Mouse (Mus musculus) midbrain, embryonic 12.5 days (tissue): ENCODE measurements around the gene Mboat2. TPM values are rescaled to one million over a fixed set of nuclear protein-coding genes. Genes with fewer than 3 reads are reported as not detected.

Experiments
- ATAC-seq: fragments of 200-750 bp; cut with Nextera tagmentation; 2 replicates; pipeline ENCODE4 v1.8.0; 2017; ENCODE audit warnings: low read depth, moderate TSS enrichment, moderate library complexity; ENCODE audit not compliant: low FRiP score
- H3K27ac ChIP-seq: fragments of 300-500 bp; sonication (generic); replicated peaks from 2 replicates; pipeline ENCODE4 v1.5.1; 2016; ENCODE audit warnings: mild to moderate bottlenecking
- H3K27me3 ChIP-seq: fragments of 300-500 bp; sonication (generic); 2 replicates; pipeline ENCODE4 v1.6.1; 2016; ENCODE audit warnings: mild to moderate bottlenecking
- H3K36me3 ChIP-seq: fragments of 300-500 bp; sonication (generic); 2 replicates; pipeline ENCODE4 v1.6.1; 2016
- H3K4me1 ChIP-seq: fragments of 300-500 bp; sonication (generic); 2 replicates; pipeline ENCODE4 v1.6.1; 2016
- H3K4me2 ChIP-seq: fragments of 300-500 bp; sonication (generic); replicated peaks from 2 replicates; pipeline ENCODE4 v1.6.1; 2016; ENCODE audit warnings: mild to moderate bottlenecking, moderate library complexity
- H3K4me3 ChIP-seq: fragments of 300-500 bp; sonication (generic); 2 replicates; pipeline ENCODE4 v1.5.1; 2016; ENCODE audit warnings: mild to moderate bottlenecking
- H3K9ac ChIP-seq: fragments of 300-500 bp; sonication (generic); replicated peaks from 2 replicates; pipeline ENCODE4 v1.6.1; 2016; ENCODE audit warnings: mild to moderate bottlenecking, moderate library complexity
- H3K9me3 ChIP-seq: fragments of 300-500 bp; sonication (generic); 2 replicates; pipeline ENCODE4 v1.6.1; 2016; ENCODE audit warnings: mild to moderate bottlenecking
- WGBS: fragments of 180-500 bp; shearing (Covaris S2); methylation state at CpG from one replicate; pipeline ENCODE4 v1.1.7; 2016; 5-methylcytosine and 5-hydroxymethylcytosine counted together
- polyA plus RNA-seq: library from polyadenylated mRNA; unstranded; fragments of >200 nt; fragmentation: Nextera tagmentation; extraction: Ambion mirVana; gene quantifications from 2 replicates; pipeline ENCODE4 v1.2.1, GENCODE M21; 2016

Gene Mboat2
- 66.7 and 69.5 TPM in 2 replicates for polyA plus RNA-seq

GRCm38 (mm10) chr12:24830766-24831152, at the start of gene Mboat2:
Gene Mboat2 (plus strand): TSS chr12:24830879.
- no peaks in the 10 kb centered on the region for H3K9me3 ChIP-seq
- no peak for ATAC-seq
- peak within 1 kb of the TSS; percentile 96 for H3K9ac ChIP-seq
- 0 out of 2 replicates have a peak, but pooled peaks cover 4% of the 10 kb centered on the region for H3K36me3 ChIP-seq
- peak within 1 kb of the TSS; percentile 70 for H3K4me3 ChIP-seq
- WGBS: under 1% methylated on average over 24 of the region's 24 CpGs
- H3K4me1 ChIP-seq: peaks cover 34% of the 10 kb centered on the region
- peak within 1 kb of the TSS; percentile 99 for H3K27ac ChIP-seq
- H3K27me3 ChIP-seq: no peaks in the 10 kb centered on the region
- H3K4me2 ChIP-seq: peak within 1 kb of the TSS; percentile 79

GRCm38 (mm10) chr12:24783735-24784134, 46.9 kb upstream of the Mboat2 start:
- no peak overlapping the region for H3K4me2 ChIP-seq
- 82% methylated on average over 4 of the region's 4 CpGs for WGBS
- no peaks in the 10 kb centered on the region for H3K9me3 ChIP-seq
- H3K27ac ChIP-seq: no peak overlapping the region
- ATAC-seq: no peak
- H3K27me3 ChIP-seq: no peaks in the 10 kb centered on the region; the same call in 1 of the 2 replicates
- no peak overlapping the region for H3K4me3 ChIP-seq
- no peak overlapping the region for H3K9ac ChIP-seq
- 0 out of 2 replicates have a peak, but pooled peaks cover 5% of the 10 kb centered on the region for H3K4me1 ChIP-seq
- H3K36me3 ChIP-seq: no peaks in the 10 kb centered on the region

- Histone ChIP-seq H3K4me1 (0 out of 2 replicates have a peak, but pooled peaks cover 5% of the 10 kb centered on the region), H3K9me3 (no peaks in the 10 kb centered on the region), H3K4me3 (no peak overlapping the region), H3K36me3 (no peaks in the 10 kb centered on the region), H3K27me3 (no peaks in the 10 kb centered on the region; the same call in 1 of the 2 replicates), H3K9ac (no peak overlapping the region), H3K27ac (no peak overlapping the region), H3K4me2 (no peak overlapping the region)
- ATAC-seq: no peak
- 69% methylated on average over 5 of the region's 5 CpGs for WGBS
Observed at GRCm38 (mm10) chr12:24785882-24786281, 44.8 kb upstream of the Mboat2 start.

- 0 out of 2 replicates have a peak, but pooled peaks cover 5% of the 10 kb centered on the region for H3K4me1 ChIP-seq
- no peak overlapping the region for H3K27ac ChIP-seq
- H3K4me3 ChIP-seq: no peak overlapping the region
- no peaks in the 10 kb centered on the region for H3K36me3 ChIP-seq
- no peaks in the 10 kb centered on the region; the same call in 1 of the 2 replicates for H3K27me3 ChIP-seq
- WGBS: 11% methylated on average over 4 of the region's 4 CpGs
- no peak overlapping the region for H3K4me2 ChIP-seq
- no peak for ATAC-seq
- no peak overlapping the region for H3K9ac ChIP-seq
- H3K9me3 ChIP-seq: no peaks in the 10 kb centered on the region
Observed at GRCm38 (mm10) chr12:24786316-24786715, 44.4 kb upstream of the Mboat2 start.

- Histone ChIP-seq H3K9me3 (no peaks in the 10 kb centered on the region), H3K36me3 (no peaks in the 10 kb centered on the region), H3K4me3 (no peak overlapping the region), H3K4me1 (0 out of 2 replicates have a peak, but pooled peaks cover 5% of the 10 kb centered on the region), H3K27me3 (no peaks in the 10 kb centered on the region), H3K27ac (no peak overlapping the region), H3K4me2 (no peak overlapping the region), H3K9ac (no peak overlapping the region)
- ATAC-seq: no peak
- 77% methylated on average over 1 of the region's 1 CpGs for WGBS
Observed at GRCm38 (mm10) chr12:24789659-24790058, 41.0 kb upstream of the Mboat2 start.

- Histone ChIP-seq H3K27me3 (no peaks in the 10 kb centered on the region), H3K9me3 (no peaks in the 10 kb centered on the region), H3K4me2 (no peak overlapping the region), H3K4me3 (no peak overlapping the region), H3K36me3 (no peaks in the 10 kb centered on the region), H3K4me1 (no peaks in the 10 kb centered on the region), H3K9ac (no peak overlapping the region), H3K27ac (no peak overlapping the region)
- no peak for ATAC-seq
- 46% methylated on average over 1 of the region's 1 CpGs for WGBS
Observed at GRCm38 (mm10) chr12:24811230-24811629, 19.4 kb upstream of the Mboat2 start.

GRCm38 (mm10) chr12:24811906-24812305, 18.8 kb upstream of the Mboat2 start:
- WGBS: 84% methylated on average over 4 of the region's 4 CpGs
- Histone ChIP-seq H3K4me2 (no peak overlapping the region), H3K36me3 (no peaks in the 10 kb centered on the region), H3K27ac (no peak overlapping the region), H3K27me3 (no peaks in the 10 kb centered on the region), H3K4me1 (no peaks in the 10 kb centered on the region), H3K9me3 (no peaks in the 10 kb centered on the region), H3K9ac (no peak overlapping the region), H3K4me3 (no peak overlapping the region)
- ATAC-seq: no peak

GRCm38 (mm10) chr12:24822831-24823230, 7.8 kb upstream of the Mboat2 start:
- Histone ChIP-seq H3K9ac (no peak overlapping the region), H3K27me3 (no peaks in the 10 kb centered on the region), H3K27ac (no peak overlapping the region), H3K4me1 (0 out of 2 replicates have a peak, but pooled peaks cover 2% of the 10 kb centered on the region), H3K36me3 (0 out of 2 replicates have a peak, but pooled peaks cover 7% of the 10 kb centered on the region), H3K9me3 (no peaks in the 10 kb centered on the region), H3K4me2 (no peak overlapping the region), H3K4me3 (no peak overlapping the region)
- no peak for ATAC-seq
- WGBS: 86% methylated on average over 2 of the region's 2 CpGs

GRCm38 (mm10) chr12:24823636-24824354, 6.9 kb upstream of the Mboat2 start:
- no peak overlapping the region for H3K9ac ChIP-seq
- no peaks in the 10 kb centered on the region for H3K27me3 ChIP-seq
- no peaks in the 10 kb centered on the region for H3K9me3 ChIP-seq
- H3K4me1 ChIP-seq: peaks cover 5% of the 10 kb centered on the region; the same call in 1 of the 2 replicates
- no peak overlapping the region for H3K4me2 ChIP-seq
- ATAC-seq: no peak
- H3K36me3 ChIP-seq: 0 out of 2 replicates have a peak, but pooled peaks cover 7% of the 10 kb centered on the region
- no peak overlapping the region for H3K27ac ChIP-seq
- 89% methylated on average over 3 of the region's 3 CpGs for WGBS
- no peak overlapping the region for H3K4me3 ChIP-seq

GRCm38 (mm10) chr12:24830086-24830485, 593 bp upstream of the Mboat2 start:
- H3K9ac ChIP-seq: peak overlapping the region; percentile 96
- H3K4me1 ChIP-seq: peaks cover 34% of the 10 kb centered on the region
- H3K27ac ChIP-seq: peak overlapping the region; percentile 99
- H3K36me3 ChIP-seq: 0 out of 2 replicates have a peak, but pooled peaks cover 4% of the 10 kb centered on the region
- 51% methylated on average over 1 of the region's 1 CpGs for WGBS
- H3K27me3 ChIP-seq: no peaks in the 10 kb centered on the region
- H3K4me3 ChIP-seq: peak overlapping the region; percentile 70
- H3K9me3 ChIP-seq: no peaks in the 10 kb centered on the region
- peak overlapping the region; percentile 79 for H3K4me2 ChIP-seq
- no peak for ATAC-seq

GRCm38 (mm10) chr12:24831153-24831963, 679 bp downstream of the Mboat2 start:
- ATAC-seq: peak; percentile 99
- Histone ChIP-seq H3K27ac (peak overlapping the region; percentile 99), H3K27me3 (no peaks in the 10 kb centered on the region), H3K4me1 (peaks cover 34% of the 10 kb centered on the region), H3K36me3 (0 out of 2 replicates have a peak, but pooled peaks cover 2% of the 10 kb centered on the region), H3K4me2 (peak overlapping the region; percentile 79), H3K4me3 (peak overlapping the region; percentile 70), H3K9ac (peak overlapping the region; percentile 96), H3K9me3 (no peaks in the 10 kb centered on the region)
- WGBS: under 1% methylated on average over 66 of the region's 95 CpGs

GRCm38 (mm10) chr12:24831964-24832427, 1.3 kb downstream of the Mboat2 start:
- Histone ChIP-seq H3K9ac (peak overlapping the region; percentile 94), H3K4me1 (peaks cover 32% of the 10 kb centered on the region), H3K36me3 (no peaks in the 10 kb centered on the region), H3K9me3 (no peaks in the 10 kb centered on the region), H3K27ac (peak overlapping the region; percentile 99), H3K4me2 (peak overlapping the region; percentile 79), H3K4me3 (peak overlapping the region; percentile 70), H3K27me3 (no peaks in the 10 kb centered on the region)
- under 1% methylated on average over 24 of the region's 32 CpGs for WGBS
- no peak for ATAC-seq
